Mouse (Mus musculus) colon, adult 2 months (tissue): ENCODE data around the gene Arl14ep. TPM values are rescaled to one million over a fixed set of nuclear protein-coding genes. Genes with fewer than 3 reads are reported as not detected.

ENCODE experiments used
- polyA plus RNA-seq: library from polyadenylated mRNA; depleted of rRNA; stranded (reverse); fragments of >200 nt; gene quantifications from 2 replicates; pipeline ENCODE4 v1.2.3, GENCODE M21; 2012; rRNA removed

Gene Arl14ep
- 2.1 and 2.6 TPM in 2 replicates for polyA plus RNA-seq

GRCm38 (mm10) chr2:106973959-106974639 is at the start of gene Arl14ep:
Gene Arl14ep (minus strand): TSS chr2:106974424.

Other genes starting within 250 kb of the Arl14ep start
- gene Fshb, start 85.2 kb upstream of the Arl14ep start, polyA plus RNA-seq = not detected in 2 replicates